In the genomic region with DNA sequence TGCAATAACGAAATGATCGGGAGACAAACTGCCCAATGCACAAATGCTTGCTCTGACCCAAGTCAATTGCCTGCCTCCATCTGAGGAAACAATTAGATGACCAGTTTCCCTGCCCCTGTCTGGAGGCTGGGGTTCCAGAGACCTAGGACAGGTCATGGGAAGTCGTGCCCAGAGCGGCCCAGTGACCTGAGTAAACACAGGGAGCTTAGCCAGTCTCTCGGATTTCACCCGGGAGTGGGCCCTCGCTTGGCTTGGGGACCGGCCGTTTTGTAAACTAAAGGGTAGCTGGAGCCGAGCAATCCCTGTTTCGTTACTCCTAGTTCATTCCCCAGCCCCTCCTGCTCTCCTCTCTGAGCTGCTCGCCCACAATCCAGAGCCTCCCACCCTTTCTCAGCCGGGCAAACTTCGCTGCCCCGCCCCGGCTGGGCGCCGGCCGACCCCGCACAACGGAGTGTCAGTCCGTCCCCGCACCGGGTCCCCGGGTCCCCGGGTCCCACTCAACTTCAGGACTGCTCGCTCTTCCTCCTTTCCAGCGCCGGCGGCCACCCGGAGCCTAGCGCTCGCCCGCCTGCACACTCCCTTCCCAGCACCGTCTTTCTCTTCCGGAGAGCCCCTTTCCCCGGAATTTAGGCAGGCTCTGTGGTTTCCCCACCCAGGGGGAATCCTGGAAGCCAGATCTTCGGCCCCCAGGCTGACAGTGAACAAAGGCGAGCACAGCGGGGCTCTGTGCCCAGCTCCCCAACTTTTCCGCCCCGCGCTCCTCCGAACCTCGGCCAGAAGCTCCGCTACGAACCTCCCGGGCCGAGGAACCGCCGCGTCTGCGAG, we compare ENCODE assay signal across 8 mouse cellular contexts. TPM values are rescaled to one million over a fixed set of nuclear protein-coding genes. Genes with fewer than 3 reads are reported as not detected.
A peak's percentile ranks its signal among the peaks of the same experiment; 100 is the strongest.
DNase-seq lines count a peak whose midpoint lies in the region; ATAC-seq and TF ChIP-seq lines count a peak whose summit lies in the region.

No protein-coding gene starts in this region.

- WGBS in lung, adult 2 months, result 1% methylated on average over 53 of the region's 53 CpGs
- WGBS in intestine, embryonic 16.5 days, result under 1% methylated on average over 52 of the region's 53 CpGs
- 0% methylated on average over 53 of the region's 53 CpGs for WGBS in midbrain, embryonic 12.5 days

- no peak for TF ChIP-seq POLR2A in lung, adult 2 months (IDR thresholded peaks at IDR 0.05; ENCODE audit: borderline replicate concordance, extremely low read depth, low read depth, low read length)

- peaks cover 81% of the 10 kb centered on the region for H3K27me3 ChIP-seq in intestine, embryonic 16.5 days (replicated peaks; ENCODE audit: control insufficient read depth, insufficient read depth, low read length)
- peaks cover 89% of the 10 kb centered on the region for H3K27me3 ChIP-seq in midbrain, embryonic 12.5 days

- peaks cover 11% of the 10 kb centered on the region for H3K4me1 ChIP-seq in lung, adult 2 months (ENCODE audit: control insufficient read depth, insufficient read depth, low read length)
- H3K4me1 ChIP-seq in intestine, embryonic 16.5 days (ENCODE audit: control insufficient read depth, insufficient read depth, low read length), result peaks cover 25% of the 10 kb centered on the region
- peaks cover 24% of the 10 kb centered on the region for H3K4me1 ChIP-seq in midbrain, embryonic 12.5 days

- peak overlapping the region; percentile 63 for H3K4me2 ChIP-seq in intestine, embryonic 16.5 days (ENCODE audit: low read depth, low read length)
- H3K4me2 ChIP-seq in midbrain, embryonic 12.5 days (replicated peaks), result peak overlapping the region; percentile 50

- H3K9me3 ChIP-seq in intestine, embryonic 16.5 days (ENCODE audit: control insufficient read depth, low read length), result no peaks in the 10 kb centered on the region
- H3K9me3 ChIP-seq in midbrain, embryonic 12.5 days, result no peaks in the 10 kb centered on the region

- H3K36me3 ChIP-seq in intestine, embryonic 16.5 days (ENCODE audit: control insufficient read depth, insufficient read depth, low read length), result no peaks in the 10 kb centered on the region
- H3K36me3 ChIP-seq in midbrain, embryonic 12.5 days, result no peaks in the 10 kb centered on the region

- DNase-seq in lung, adult 2 months, result peak; percentile 63
- no peak for DNase-seq in lung, postnatal 10 days
- DNase-seq in ZHBTc4 (ENCODE audit: low read depth, low spot score), result peak; percentile 69
- peak; percentile 65 for DNase-seq in gastrocnemius, postnatal 10 days
- DNase-seq in cerebellum, adult 9-10 months, result no peak
- no peak for DNase-seq in left cerebral cortex, postnatal 4 days

- ATAC-seq in intestine, embryonic 16.5 days, result peak; percentile 45; the same call in 1 of the 2 replicates
- peak; percentile 31; the same call in 1 of the 2 replicates for ATAC-seq in midbrain, embryonic 12.5 days (ENCODE audit: low FRiP score, low read depth)

- no peak overlapping the region for H3K27ac ChIP-seq in intestine, embryonic 16.5 days (ENCODE audit: low read length)
- peak overlapping the region; percentile 17; the same call in 1 of the 2 replicates for H3K27ac ChIP-seq in midbrain, embryonic 12.5 days (replicated peaks)

- no peak for TF ChIP-seq CTCF in lung, adult 2 months (IDR thresholded peaks at IDR 0.05; ENCODE audit: insufficient read depth, low read length)

- peak overlapping the region; percentile 17 for H3K4me3 ChIP-seq in lung, adult 2 months (replicated peaks; ENCODE audit: extremely low read depth, low read depth, low read length)
- peak overlapping the region; percentile 46 for H3K4me3 ChIP-seq in intestine, embryonic 16.5 days (ENCODE audit: low read length)
- H3K4me3 ChIP-seq in midbrain, embryonic 12.5 days, result peak overlapping the region; percentile 38

- peak overlapping the region; percentile 6; the same call in 1 of the 2 replicates for H3K9ac ChIP-seq in intestine, embryonic 16.5 days (ENCODE audit: low read depth, low read length)
- H3K9ac ChIP-seq in midbrain, embryonic 12.5 days (replicated peaks), result peak overlapping the region; percentile 44

- intact Hi-C loops in left cerebral cortex, postnatal 4 days (cut with DNase I), result loop anchor here (5.0 kb wide), 1 partner anchor 97 kb away; no protein-coding TSS in a partner anchor

RNA-seq across cellular contexts. Expression of gene Six1, which starts 9.3 kb away (rescaled TPM):
- 3.0 and 3.6 TPM in 2 replicates for polyA plus RNA-seq in lung, adult 2 months (2012; rRNA removed)
- total RNA-seq in gastrocnemius, postnatal 10 days (2021), result 10 to 100 TPM; 38.1 to 44.1 TPM
- not detected in 2 replicates for polyA plus RNA-seq in intestine, embryonic 16.5 days (2015; fragmentation: Nextera tagmentation; extraction: Ambion mirVana)
- polyA plus RNA-seq in midbrain, embryonic 12.5 days (2016; fragmentation: Nextera tagmentation; extraction: Ambion mirVana), result 7.8 and 13.6 TPM in 2 replicates
- total RNA-seq in left cerebral cortex, postnatal 4 days (2021), result under 1 TPM; 0.66 to 0.87 TPM

Comparison
In these comparisons a context has a peak if more than half of its experiments do, and no peak if none do; other contexts are left out.
1. DNase-seq: peak in lung, adult 2 months (single experiment), ZHBTc4 (single experiment) and gastrocnemius, postnatal 10 days (single experiment); none in lung, postnatal 10 days (single experiment), cerebellum, adult 9-10 months (single experiment) and left cerebral cortex, postnatal 4 days (single experiment).
2. Peak in every context shown above with its lines, with median percentiles within 50 percentile points of each other: H3K4me3 ChIP-seq.